Mouse (Mus musculus) cerebellum, postnatal 10 days (tissue): ENCODE measurements at regions not wholly inside any gene's neighbourhood (a gene's known extent, or its start where the extent isn't known, plus 50 kb on each side); places are given as distances from the start of the nearest gene placed in this dataset.
"Not testable (repeated sequence)": the region's sequence is repeated elsewhere in the genome, so short reads cannot be mapped to it uniquely, and the experiment has no call there.

Experiments
- DNase-seq, 2 experiments: peaks; one replicate each; pipeline ENCODE4 v3.0.0; 2021; ENCODE audit warnings: mixed read lengths in 2 of 2

DNA sequence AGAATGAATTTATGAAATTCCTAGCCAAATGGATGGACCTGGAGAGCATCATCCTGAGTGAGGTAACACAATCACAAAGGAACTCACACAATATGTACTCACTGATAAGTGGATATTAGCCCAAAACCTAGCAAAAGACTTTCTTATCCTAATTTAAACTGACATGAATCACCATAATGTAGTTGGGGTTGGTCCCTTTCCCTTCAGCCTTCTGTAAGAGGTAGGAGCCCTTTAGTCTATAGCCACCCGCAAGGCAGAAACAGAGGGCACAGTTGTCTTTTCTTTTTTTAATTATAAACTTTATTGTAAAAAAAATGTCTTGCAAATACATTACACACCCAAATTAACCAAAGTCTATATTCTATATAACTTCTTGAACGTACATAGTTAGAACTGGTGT lies 81.3 kb downstream of the Ogfrl1 start:
- DNase-seq, result not testable (repeated sequence)

DNA sequence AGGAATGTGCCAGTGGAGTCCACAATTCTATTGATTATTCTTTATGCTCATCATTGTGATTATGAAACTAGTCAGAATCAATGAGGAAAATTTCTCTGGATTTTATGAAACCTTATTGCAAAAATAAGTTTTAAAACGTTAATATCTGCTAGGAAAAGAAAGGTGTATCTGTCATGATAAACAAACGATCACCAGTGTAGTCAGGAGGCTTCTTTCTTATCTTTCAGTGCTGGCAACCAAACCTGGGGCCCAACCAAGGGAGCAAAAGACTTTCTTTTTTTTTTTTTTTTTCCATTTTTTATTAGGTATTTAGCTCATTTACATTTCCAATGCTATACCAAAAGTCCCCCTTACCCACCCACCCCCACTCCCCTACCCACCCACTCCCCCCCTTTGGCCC lies 82.7 kb downstream of the Ogfrl1 start:
- not testable (repeated sequence) for DNase-seq

DNA sequence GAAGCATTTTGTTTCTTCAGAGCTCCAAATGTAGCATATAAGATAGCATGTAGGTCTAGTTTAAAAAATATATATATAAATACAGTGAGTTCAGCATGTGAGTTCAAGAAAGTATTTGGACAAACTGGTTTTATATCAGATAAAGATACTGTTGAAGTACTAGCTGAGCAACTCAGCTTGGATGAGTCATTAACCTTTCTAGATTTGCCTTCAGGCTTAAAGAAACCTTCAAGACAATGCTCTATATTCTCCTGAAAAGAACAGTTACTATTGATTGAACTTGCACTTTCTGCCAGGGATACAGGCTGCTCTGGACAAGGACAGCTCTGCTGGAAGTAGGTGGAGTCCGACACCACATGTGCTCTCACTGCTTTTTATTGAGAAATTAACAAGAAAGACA lies 104.9 kb downstream of the Ogfrl1 start:
- DNase-seq, result no peak

DNA sequence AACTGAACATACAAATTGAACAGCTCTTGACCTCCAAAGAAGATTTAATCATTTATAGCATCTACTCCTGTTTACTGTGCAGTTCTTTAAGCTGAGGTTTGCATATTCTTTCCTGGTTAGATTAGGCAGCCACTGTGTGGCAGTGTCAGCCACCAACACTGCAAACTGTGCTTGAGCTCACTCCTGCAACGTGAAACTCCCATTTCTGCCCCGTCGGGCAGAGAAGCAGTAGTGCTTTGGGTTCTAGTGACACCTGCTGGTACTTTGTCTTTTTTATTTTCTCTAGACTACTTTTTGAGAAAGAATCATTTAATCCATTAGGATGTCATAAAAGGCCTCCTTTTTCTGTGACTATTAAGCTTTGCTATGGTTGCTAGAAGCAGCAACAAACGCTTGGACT lies 110.8 kb downstream of the Ogfrl1 start:
- DNase-seq, result peak; percentile 61 to 75

DNA sequence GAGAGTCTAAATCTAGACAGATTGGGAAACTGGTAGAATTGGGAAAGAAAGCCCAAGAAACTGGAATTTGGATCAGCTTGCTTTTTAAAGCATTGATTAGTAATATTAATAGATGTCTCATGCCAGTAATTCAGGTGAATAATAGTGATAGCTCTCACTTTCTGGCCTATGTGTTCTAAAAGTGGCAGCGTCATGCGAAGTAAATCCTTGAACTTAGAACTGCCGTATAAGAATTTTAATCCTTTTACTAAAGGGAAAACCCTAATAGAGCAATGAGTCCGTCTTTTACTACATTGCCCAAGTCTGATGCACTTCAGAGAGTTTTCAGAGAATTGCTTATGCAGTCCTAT lies 114.7 kb downstream of the Ogfrl1 start:
- DNase-seq, result no peak

DNA sequence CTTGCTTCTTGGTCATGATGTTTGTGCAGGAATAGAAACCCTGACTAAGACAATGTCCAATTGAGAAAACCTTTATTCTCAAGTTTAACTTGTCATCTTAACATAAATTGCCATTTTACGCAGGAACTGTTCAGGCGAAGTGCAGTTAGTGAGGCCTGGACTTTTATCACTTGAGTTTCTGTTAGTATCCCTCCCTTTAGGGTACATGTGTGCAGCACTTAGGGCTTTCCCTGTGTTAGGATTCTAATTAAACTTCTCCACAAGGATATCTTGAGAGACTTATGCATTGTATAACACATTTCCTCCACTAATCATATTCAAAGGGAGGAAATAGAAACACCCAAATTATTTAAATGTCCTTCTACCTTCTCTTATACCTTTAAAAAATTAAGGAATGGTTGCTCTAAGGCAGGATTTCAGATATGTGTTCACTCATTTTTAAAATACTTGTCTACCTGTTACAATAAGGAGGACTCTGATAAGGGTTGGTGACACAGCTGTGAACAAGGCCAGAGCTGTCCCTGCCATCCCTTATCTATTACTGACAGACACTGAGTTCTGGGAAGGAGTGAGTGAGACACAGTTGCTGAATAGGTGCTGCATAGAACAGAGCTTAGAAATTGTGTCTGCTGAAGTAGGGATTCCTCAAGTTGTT lies 115.2 kb downstream of the Ogfrl1 start:
- DNase-seq, result no peak

DNA sequence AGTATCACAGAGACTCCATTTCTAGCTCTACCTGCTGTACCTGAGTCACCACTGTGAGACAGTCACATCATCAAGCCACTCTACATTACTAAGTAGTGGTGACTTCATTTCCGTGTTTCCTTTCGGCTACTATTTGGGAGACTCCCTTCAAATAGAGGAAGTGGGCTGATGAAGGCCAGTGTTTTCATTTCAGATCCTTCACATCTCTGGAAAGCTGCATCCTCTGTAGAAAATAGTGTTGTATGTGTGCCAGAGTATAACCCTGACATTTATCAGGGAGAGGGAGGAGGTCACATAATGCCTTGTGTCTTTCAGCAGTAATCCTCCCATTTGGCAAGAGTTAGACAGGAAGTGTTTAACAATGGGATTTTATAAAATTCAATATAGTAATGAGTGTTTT lies 117.7 kb downstream of the Ogfrl1 start:
- no peak for DNase-seq

DNA sequence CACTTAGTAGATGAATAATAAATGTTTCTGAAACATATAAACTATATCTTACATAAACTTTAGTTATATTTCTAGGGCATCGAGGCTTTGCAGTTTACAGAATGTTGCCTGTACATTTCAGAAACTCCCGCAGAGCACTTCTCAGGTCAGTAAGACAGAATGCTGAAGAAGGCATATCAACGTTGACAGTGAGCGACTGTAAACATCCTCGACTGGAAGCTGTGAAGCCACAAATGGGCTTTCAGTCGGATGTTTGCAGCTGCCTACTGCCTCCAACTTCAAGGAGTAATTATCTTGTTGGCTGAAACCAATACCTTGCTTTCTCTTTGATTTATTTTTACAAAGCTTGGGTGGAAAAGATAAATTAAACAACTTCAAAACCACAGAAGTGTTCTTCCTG lies 125.5 kb downstream of the Ogfrl1 start:
- DNase-seq, result no peak

DNA sequence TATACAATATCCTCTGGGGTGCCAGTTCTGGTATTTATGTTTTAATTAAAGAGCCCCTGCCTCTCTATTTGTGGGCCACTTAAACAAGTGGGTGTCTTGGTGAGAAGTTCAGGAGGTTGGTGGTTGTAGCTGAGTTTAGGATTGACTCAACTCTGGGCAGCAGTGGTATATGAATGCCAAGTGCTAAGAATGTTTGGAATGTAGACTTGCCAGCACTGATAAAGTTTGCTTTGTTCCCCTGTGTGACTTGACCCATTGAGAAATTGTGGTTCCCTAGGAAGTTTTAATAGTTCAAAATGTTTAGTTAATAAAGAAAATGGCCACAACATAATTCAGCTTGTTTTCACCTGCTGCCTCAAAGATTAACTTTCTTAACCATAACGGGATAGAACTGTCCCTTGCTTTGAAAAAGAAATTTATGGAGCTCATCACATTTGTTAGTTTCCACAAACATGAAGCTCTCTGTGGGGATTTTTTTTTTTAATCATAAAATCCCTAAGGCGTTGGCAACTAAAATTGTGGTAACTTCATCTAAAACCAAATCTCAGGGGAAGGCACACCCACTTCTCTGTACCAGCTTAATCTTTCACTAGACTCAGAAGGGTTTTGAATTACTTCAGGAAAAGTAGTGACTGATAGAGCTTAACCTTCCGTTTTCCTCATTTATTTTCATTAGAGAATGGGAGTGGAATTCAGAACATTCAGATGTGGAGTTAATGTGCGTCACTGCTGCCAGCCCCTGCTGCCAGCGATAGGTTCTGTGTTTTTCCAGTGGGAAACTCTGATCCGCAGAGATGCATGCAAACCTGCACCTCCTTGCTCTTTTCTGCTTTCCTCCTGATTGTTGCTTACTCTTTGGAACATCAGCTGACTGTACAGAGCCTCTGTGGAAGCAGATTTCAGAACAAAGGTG lies 126.4 kb downstream of the Ogfrl1 start:
- no peak for DNase-seq

DNA sequence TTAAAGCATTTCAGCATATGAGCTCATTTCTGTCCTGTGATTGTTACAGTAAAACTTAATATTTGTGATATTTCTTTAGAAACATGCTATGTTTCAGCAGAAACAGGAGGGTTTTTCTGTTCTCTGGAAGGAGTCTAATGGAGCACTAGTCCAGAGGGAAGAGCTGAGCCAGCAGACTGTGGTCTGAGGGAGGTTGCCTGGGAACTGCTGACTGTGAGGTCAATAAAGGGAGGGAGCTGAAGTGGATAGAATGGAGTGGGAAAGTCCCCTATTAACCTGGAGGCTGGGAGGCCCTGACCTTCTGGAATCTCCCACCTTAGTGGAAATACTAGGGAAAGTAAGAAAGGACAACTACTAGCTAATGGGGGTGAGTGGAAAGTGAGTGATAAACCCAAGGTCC lies 129.5 kb downstream of the Ogfrl1 start:
- no peak for DNase-seq

DNA sequence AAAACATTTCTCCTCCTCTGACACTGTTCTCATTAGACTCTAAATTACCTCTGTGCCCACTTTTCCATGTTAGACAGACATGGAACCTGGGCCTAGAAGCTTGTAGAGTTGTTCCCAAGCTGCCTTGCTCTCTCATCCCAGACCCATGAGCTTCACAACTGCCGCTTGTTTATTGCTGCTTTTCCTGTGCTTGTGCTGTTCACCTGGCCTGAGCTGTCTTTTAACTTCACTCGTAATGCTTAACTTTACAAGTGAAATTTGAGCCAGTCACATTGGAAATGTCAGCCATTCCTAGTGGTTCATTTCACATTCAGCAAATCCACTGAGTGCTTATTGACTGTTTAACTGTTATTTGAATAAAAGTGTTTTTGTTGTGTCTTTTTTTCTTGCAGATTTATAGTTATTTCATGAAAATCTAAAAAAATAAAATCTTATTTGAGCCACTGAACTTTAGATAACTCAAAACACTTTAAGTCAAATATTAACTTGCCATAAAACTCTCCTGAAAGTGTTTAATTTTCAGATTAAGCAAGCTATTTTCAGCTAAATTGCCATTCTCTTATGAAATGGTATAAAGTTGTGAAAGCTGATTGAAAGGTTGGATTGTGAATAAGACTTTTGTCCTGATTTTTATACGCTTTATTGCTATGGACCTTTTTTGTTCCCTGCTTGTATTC lies 131.9 kb downstream of the Ogfrl1 start:
- DNase-seq, result no peak

DNA sequence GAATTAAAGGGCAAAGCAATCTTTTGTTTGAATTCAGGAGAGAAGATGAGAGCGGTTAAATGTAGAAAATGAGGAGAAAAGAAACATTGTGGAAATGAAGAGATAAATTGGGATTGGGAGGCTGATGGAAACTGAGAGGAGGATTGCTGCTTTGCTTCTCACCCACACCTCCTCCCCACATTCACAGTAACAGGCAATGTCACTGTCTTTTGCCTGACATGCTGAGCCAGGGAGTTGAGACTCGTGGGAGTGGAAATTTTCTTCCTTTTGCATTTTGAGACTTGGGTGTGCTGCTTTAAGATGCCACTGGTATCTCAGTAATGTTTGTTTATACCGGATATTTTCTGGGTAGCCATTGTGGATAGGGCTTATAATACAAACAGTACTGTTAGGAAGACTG lies 133.3 kb downstream of the Ogfrl1 start:
- no peak for DNase-seq

DNA sequence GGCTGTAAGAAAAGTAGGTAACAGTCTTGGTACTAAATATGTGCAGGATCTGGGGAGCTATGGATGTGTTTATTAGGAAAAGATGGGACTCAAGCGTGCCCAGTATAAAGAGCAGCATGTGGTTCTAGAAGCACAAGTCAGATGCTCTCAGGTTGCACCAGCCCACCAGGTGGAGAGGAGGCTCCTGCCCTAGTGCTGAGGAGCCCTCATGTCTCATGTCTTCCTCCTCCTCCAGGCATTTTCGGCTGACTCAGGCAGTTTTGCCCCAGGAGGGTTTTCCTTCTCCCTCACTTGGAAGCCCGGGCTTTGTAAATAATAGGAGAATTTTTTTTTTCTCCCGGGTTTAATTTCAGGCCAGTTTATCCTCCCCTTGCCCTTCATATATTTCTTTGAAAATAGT lies 133.8 kb downstream of the Ogfrl1 start:
- no peak for DNase-seq

DNA sequence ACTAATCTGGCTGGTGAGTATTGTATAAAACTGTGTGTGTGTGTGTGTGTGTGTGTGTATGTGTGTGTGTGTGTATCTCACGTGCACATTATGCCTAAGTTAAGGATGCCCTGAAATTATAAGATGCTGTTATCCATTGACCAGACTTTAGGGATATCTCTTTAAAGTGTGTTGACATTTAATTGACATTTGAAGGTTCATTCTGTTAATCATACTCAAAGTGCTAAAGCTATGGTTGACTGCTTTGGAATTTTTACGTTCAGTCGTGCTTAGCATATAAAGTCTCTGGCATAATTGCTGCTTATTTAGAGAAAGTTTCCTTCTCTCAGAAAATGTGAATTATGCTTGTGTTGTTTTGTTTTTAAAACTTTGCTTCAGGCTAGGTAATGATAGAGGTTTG lies 135.9 kb downstream of the Ogfrl1 start:
- DNase-seq, result no peak

DNA sequence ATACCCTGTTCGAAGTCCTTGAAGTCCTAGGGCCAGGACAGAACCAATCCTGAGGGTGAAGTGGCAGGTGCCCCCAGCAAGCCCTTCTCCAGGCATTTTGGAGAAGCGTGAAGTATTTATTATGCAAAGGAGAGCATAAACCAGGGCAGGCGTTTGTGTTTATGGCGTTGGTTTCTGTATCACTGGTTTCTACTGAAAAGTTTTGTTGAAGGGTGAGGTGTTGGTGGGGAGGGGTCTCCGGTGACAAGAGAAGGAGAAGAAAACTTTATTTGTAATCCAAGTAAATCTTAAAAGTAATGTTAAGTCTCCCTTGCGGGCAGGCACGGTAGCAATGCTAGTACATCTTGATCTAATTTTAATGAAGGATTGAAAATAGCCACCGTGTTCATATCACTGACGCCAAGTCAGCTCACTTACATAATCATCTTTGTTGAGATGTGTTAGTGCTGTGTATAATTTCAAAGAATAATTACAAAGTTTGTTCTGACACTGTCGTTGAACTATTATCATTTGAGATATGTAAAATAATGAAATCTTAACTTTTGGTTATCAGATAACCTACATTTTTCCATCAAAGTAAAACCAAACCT lies 140.2 kb downstream of the Ogfrl1 start:
- DNase-seq, result no peak

DNA sequence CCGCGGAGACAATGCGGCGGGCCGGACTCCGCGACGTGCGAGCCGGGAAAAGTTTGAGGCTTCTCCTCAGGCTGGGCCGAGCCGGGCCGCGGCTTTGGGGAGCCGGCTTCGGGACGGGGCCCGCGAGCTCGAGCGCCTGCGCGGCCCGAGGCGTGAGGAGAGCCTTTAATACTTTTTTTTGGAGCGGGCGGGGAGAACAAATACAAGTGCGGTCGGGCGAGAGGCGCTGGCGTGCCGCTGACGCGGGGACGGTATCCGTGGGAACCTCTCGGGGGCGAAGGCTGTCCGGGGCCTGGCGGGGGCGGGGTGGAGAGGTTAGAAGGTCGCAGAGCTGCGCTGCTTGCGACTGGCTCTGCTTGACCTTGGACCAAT lies 141.0 kb downstream of the Ogfrl1 start:
- DNase-seq, result peak; percentile 81 to 85

DNA sequence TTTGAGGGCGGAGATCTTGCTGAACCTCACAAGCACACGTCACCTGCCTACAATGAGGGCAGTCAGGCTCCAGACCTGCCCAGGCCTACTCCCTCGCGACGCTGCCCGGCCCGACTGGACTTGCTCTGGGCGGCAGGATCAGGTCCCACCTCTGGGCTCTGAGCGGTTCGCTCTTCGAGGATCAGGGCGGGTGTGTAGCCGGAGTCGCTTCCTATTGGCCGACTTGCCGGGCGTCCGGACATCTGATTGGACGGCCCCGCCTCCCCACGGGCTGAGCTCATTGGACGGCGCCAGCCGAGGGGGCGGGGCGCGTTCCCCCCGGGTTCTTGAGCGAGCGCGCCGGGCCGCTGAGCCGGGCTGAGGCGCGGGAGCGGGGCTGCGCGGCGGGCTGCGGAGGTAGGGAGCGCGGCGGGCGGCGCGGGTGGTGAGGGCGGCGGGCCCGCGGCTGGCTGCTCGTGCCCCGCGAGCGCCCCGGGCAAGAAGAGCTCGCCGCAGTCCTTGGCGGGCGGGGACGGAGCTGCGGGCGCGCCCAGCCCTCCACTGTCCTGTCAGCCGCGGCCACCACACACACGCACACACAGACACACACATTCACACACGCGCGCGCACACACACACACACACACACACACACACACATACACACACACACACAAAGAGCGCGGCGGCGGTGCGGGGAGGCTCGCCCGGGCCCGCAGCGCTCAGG lies 141.5 kb downstream of the Ogfrl1 start:
- peak; percentile 99 for DNase-seq

DNA sequence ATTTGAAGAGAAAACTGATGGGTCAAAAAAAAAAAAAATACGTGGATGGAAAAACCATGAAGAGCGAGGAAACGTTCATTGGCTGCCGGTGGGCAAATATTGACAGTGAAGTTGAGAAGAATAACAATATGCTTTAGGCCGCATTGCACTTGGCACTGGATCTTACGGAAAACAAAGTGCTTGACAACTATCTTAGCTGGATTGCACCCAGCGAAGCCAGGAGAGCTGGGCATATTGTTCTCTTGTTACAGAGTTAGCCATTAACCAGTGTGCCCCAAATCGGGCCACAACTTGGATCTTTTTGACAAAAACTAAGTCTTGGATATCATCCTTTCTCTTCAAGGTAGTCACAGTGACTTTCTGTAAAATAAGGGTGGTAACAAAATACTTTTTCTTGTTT lies 143.3 kb downstream of the Ogfrl1 start:
- DNase-seq, result no peak

DNA sequence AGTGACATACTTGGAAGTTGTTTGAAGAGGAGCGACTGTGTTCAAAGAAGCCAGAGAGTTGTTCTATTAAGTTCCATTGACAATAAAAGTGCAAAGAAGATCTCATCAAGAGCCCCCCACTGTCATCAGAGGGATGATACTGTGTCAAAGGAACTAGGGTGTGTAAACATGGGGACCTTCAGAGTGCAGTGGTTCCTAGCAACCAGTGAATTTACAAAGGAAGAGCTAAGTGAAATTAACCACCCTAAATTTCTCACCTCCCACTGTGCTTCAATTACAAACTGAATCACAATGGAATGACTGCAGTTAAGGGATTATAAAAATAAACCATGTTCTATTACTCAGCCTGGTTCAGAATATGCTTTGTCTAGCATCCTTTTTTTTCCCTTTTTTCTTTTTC lies 129.5 kb upstream of the 4933415F23Rik start:
- no peak for DNase-seq

DNA sequence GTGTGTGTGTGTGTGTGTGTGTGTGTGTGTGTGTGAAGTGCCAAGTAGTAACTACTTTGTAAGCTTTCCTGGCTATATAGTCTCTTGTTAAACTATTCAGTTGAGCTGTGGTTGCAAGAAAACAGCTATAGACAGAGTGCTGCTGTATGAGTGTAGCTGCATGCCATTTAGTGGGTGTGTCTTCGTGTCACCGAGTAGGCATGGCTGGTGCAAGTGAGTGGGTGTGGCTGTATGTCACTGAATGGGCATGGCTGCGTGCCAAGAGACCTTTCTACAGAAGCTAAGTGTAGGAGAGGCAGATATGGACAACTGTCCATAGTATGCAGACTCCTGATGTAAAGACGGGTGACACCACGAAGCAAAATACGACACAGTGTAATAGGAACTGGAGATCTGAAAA lies 126.4 kb upstream of the 4933415F23Rik start:
- peak; percentile 7 to 12 for DNase-seq

DNA sequence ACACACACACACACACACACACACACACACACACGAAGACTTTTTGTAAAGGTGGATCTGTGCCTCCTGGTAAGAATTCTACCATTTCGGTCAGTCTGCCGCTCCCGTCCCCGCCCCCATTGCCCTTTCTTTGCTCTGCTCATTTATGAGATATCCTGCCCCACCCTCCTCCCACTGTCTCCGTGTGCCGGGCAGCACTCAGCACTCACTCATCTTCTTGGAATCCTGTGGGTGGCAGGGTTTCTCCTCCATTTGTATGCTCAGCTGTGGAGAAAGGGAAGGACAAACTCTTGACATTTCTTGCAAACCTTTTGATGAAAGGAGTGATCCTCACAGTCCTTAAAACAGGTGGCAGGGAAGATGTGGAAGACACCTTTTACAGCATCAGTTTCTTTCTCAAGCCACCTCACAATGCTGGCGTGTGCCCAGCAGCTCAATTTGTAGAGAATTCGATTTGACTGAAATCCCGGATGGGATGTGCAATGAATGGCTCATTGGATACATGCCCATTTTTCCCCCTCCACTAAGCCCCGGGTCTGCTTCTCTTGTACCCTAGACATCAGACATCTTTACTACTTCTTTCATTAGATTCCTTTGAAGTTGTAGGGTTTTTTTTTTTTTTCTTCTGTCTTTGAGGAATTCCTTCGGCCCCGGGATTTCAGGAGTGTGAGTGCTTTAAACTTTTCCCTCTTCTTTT lies 112.6 kb upstream of the 4933415F23Rik start:
- peak; percentile 39 to 49 for DNase-seq

DNA sequence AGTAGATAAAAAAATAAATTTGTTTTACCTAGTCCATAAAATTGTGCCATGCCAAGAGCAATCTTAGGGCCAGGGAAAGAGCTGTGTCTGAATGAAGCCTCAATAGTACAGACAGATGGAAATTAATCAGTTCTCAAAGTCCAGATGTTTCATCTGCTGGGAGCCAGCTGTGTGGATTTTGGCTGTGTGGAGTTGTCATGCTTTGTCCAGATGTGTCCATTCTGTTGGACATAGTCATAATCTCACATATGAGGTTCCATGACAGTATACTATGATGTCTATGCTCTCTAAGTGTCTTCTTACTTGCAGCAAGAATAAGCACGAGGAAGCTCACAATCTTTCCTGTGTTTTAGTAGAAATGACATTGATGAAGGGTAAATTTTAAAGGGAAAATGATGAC lies 105.8 kb upstream of the 4933415F23Rik start:
- no peak for DNase-seq
